In the genomic region with DNA sequence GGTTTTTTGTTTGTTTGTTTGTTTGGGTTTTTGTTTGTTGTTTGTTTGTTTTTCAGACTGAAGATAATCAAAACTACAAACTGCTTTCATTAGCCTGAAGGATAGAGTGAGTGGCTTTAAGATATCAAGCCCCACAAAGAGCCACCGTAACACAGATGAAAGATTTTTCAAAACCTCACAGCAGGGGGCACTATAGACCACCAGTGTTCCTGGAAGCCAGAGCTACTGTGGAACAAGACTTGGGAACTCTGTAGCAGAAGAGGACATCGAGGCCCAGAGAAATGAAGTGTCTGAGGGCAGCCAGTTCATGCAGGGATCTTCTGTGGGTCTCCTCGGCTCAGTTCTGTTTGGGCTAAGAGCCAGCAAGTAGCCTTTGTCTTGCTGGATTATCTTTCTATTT, we compare ENCODE assay signal across 9 mouse cellular contexts. TPM values are rescaled to one million over a fixed set of nuclear protein-coding genes. Genes with fewer than 3 reads are reported as not detected.
DNase-seq lines count a peak whose midpoint lies in the region; ATAC-seq and TF ChIP-seq lines count a peak whose summit lies in the region.
"Had no signal": no experiment of that assay in that cellular context is flagged by ENCODE, and none has a peak within 500 bp of the region (broad histone marks: within the 10 kb centered on the region; RNA-seq: fewer than 3 reads in every experiment).

No protein-coding gene starts in this region.

- intact Hi-C loops in heart, postnatal 36 days (cut with DNase I), result loop anchor here (1.0 kb wide), 1 partner anchor 167 kb away; no protein-coding TSS in a partner anchor
- intact Hi-C loops in left cerebral cortex, adult 2 months (cut with DNase I), result loop anchor here (1.0 to 5.0 kb wide), 4 partner anchors 124 to 261 kb away; no protein-coding TSS in a partner anchor

- H3K9me3 ChIP-seq in heart, postnatal 0 days (replicated peaks; ENCODE audit: control insufficient read depth, low read length), result no peaks in the 10 kb centered on the region
- H3K9me3 ChIP-seq in heart, embryonic 10.5 days, result no peaks in the 10 kb centered on the region
- H3K9me3 ChIP-seq in ES-E14 (ENCODE audit: control insufficient read depth, insufficient read depth, low read depth, low read length), result no peaks in the 10 kb centered on the region
- H3K9me3 ChIP-seq: limb, embryonic 13.5 days had no signal

- H3K4me3 ChIP-seq in heart, postnatal 0 days (ENCODE audit: low read depth, low read length), result no peak overlapping the region
- H3K4me3 ChIP-seq in heart, embryonic 10.5 days, result no peak overlapping the region
- H3K4me3 ChIP-seq in ES-E14 (ENCODE audit: insufficient read depth in 1 of 2, low read depth in 1 of 2, low read length in 2 of 2, poor library complexity in 1 of 2, severe bottlenecking in 1 of 2), result no peak overlapping the region
- no peak overlapping the region for H3K4me3 ChIP-seq in left cerebral cortex, adult 2 months
- H3K4me3 ChIP-seq: limb, embryonic 13.5 days had no signal

- 24% methylated on average over 3 of the region's 3 CpGs for WGBS in heart, postnatal 0 days
- WGBS in heart, embryonic 10.5 days, result 50% methylated on average over 3 of the region's 3 CpGs

- no peak overlapping the region for H3K4me2 ChIP-seq in heart, postnatal 0 days (ENCODE audit: low read depth, low read length)
- H3K4me2 ChIP-seq: limb, embryonic 13.5 days had no signal

- TF ChIP-seq EP300 in heart, postnatal 0 days (IDR thresholded peaks at IDR 0.05; ENCODE audit: low read depth), result no peak

- no peaks in the 10 kb centered on the region for H3K27me3 ChIP-seq in heart, postnatal 0 days (ENCODE audit: control insufficient read depth, insufficient read depth, low read length)
- H3K27me3 ChIP-seq in heart, embryonic 10.5 days (ENCODE audit: insufficient read depth, poor library complexity, severe bottlenecking), result 0 out of 2 replicates have a peak, but pooled peaks cover 8% of the 10 kb centered on the region
- H3K27me3 ChIP-seq: limb, embryonic 13.5 days had no signal

- peak; percentile 24 for DNase-seq in heart, postnatal 0 days (ENCODE audit: low spot score)
- no peak for DNase-seq in heart, embryonic 10.5 days (ENCODE audit: low spot score)
- peak; percentile 27 for DNase-seq in ES-E14 (ENCODE audit: low read depth, low spot score)
- DNase-seq in c-Kit-positive CD71-positive TER-119-positive erythroid progenitor cells, embryonic 14.5 days (ENCODE audit: low spot score), result peak; percentile 22
- DNase-seq in heart, postnatal 36 days, result peak; percentile 46 to 47
- DNase-seq in left cerebral cortex, adult 2 months (ENCODE audit: extremely low spot score in 1 of 2, low spot score in 2 of 2), result peak; percentile 65 to 74
- peak; percentile 70 for DNase-seq in retina, embryonic 14.5 days (ENCODE audit: low spot score)
- DNase-seq in spleen, adult 12 weeks (ENCODE audit: low spot score), result no peak

- no peaks in the 10 kb centered on the region for H3K4me1 ChIP-seq in heart, postnatal 0 days (ENCODE audit: control insufficient read depth, insufficient read depth)
- peaks cover 3% of the 10 kb centered on the region; the same call in 1 of the 2 replicates for H3K4me1 ChIP-seq in heart, embryonic 10.5 days
- no peaks in the 10 kb centered on the region for H3K4me1 ChIP-seq in ES-E14 (ENCODE audit: control insufficient read depth in 2 of 2, insufficient read depth in 2 of 2, low read length in 2 of 2, poor library complexity in 1 of 2)
- H3K4me1 ChIP-seq: limb, embryonic 13.5 days had no signal

- peak; percentile 76 for TF ChIP-seq CTCF in heart, postnatal 0 days (IDR thresholded peaks at IDR 0.05; ENCODE audit: low read depth)
- peak; percentile 65 for TF ChIP-seq CTCF in left cerebral cortex, adult 2 months (IDR thresholded peaks at IDR 0.05)

- in situ Hi-C loops in ES-E14 (cut with MboI; ENCODE audit: low sequenced_read_pairs in 2 of 2, unreplicated experiment in 2 of 2), result loop anchor here in 1 of 2 experiments (25.0 kb wide), 1 partner anchor 166 kb away; no protein-coding TSS in a partner anchor

- H3K36me3 ChIP-seq in heart, postnatal 0 days (replicated peaks; ENCODE audit: control insufficient read depth, insufficient read depth, low read length), result no peaks in the 10 kb centered on the region
- no peaks in the 10 kb centered on the region for H3K36me3 ChIP-seq in heart, embryonic 10.5 days
- no peaks in the 10 kb centered on the region for H3K36me3 ChIP-seq in ES-E14 (ENCODE audit: control insufficient read depth, insufficient read depth, low read length, poor library complexity, severe bottlenecking)
- H3K36me3 ChIP-seq: limb, embryonic 13.5 days had no signal

- peak; percentile 55; the same call in 1 of the 2 replicates for ATAC-seq in heart, postnatal 0 days (ENCODE audit: insufficient read depth, low read depth)

- H3K27ac ChIP-seq in heart, postnatal 0 days (ENCODE audit: low read depth), result no peak overlapping the region
- H3K27ac ChIP-seq in heart, embryonic 10.5 days, result no peak overlapping the region
- H3K27ac ChIP-seq in ES-E14 (ENCODE audit: insufficient read depth, low read depth, low read length, poor library complexity, severe bottlenecking), result no peak overlapping the region
- H3K27ac ChIP-seq in left cerebral cortex, adult 2 months, result no peak overlapping the region
- H3K27ac ChIP-seq: limb, embryonic 13.5 days had no signal

- H3K9ac ChIP-seq in heart, postnatal 0 days (replicated peaks; ENCODE audit: low read depth, low read length), result no peak overlapping the region
- no peak overlapping the region for H3K9ac ChIP-seq in ES-E14 (ENCODE audit: insufficient read depth, low read depth, low read length, poor library complexity, severe bottlenecking)
- H3K9ac ChIP-seq: limb, embryonic 13.5 days had no signal

TF ChIP-seq in ES-E14, 5 proteins besides CTCF, POLR2A, EP300 and RAD21:
- TF ChIP-seq ZC3H11A (IDR thresholded peaks at IDR 0.05; ENCODE audit: borderline replicate concordance, low read depth, low read length) (peak; percentile 52; the same call in 1 of the 2 replicates), MAFK (IDR thresholded peaks at IDR 0.05; ENCODE audit: insufficient read depth, low read depth, low read length) (no peak)
TF ChIP-seq in ES-E14: peak in this region for 1.

RNA-seq across cellular contexts. Expression of gene Dhrs2, which starts 49.4 kb away (rescaled TPM):
- total RNA-seq in heart, postnatal 0 days (2014; rRNA removed; ENCODE audit: low replicate concordance), result not detected in 2 replicates
- not detected in 2 replicates for polyA plus RNA-seq in heart, postnatal 0 days (2015; fragmentation: Nextera tagmentation; extraction: Ambion mirVana)
- polyA plus RNA-seq in heart, embryonic 10.5 days (2016; fragmentation: Nextera tagmentation; extraction: Ambion mirVana), result not detected in 2 replicates
- not detected in 2 replicates for total RNA-seq in ES-E14 (2012; rRNA removed)
- not detected for total RNA-seq in heart, postnatal 36 days (2021)
- not detected for total RNA-seq in left cerebral cortex, adult 2 months (2021)

Comparison
In these comparisons a context has a peak if more than half of its experiments do, and no peak if none do; other contexts are left out.
1. DNase-seq: peak in heart, postnatal 0 days (single experiment), ES-E14 (single experiment), c-Kit-positive CD71-positive TER-119-positive erythroid progenitor cells, embryonic 14.5 days (single experiment), heart, postnatal 36 days (2 of 2), left cerebral cortex, adult 2 months (2 of 2) and retina, embryonic 14.5 days (single experiment); none in heart, embryonic 10.5 days (single experiment) and spleen, adult 12 weeks (single experiment).